Mouse (Mus musculus) hindbrain, embryonic 11.5 days (tissue): Measurements from ENCODE around the gene Mfsd13b. TPM values are rescaled to one million over a fixed set of nuclear protein-coding genes. Genes with fewer than 3 reads are reported as not detected.

Experiments
- polyA plus RNA-seq: library from polyadenylated mRNA; unstranded; fragments of >200 nt; fragmentation: Nextera tagmentation; extraction: Ambion mirVana; gene quantifications from 2 replicates; pipeline ENCODE4 v1.2.1, GENCODE M21; 2014

Mfsd13b gene
- polyA plus RNA-seq, 1 experiment from 2014 or later, result 0.66 TPM

Other genes with a start within 250 kb of the Mfsd13b start
- gene Vwa3a, start 243.2 kb upstream of the Mfsd13b start, polyA plus RNA-seq, result 0.96 and 1.5 TPM in 2 replicates
- not detected in 2 replicates for gene Gm5737, start 170.1 kb upstream of the Mfsd13b start, polyA plus RNA-seq
- gene Eef2k, start 139.7 kb upstream of the Mfsd13b start, polyA plus RNA-seq, result 8.5 and 10.2 TPM in 2 replicates
- 16.4 and 17.1 TPM in 2 replicates for gene Polr3e, start 64.8 kb upstream of the Mfsd13b start, polyA plus RNA-seq
- gene Cdr2, start 197 bp upstream of the Mfsd13b start, polyA plus RNA-seq, result 17.9 and 19.2 TPM in 2 replicates
- 266 and 279 TPM in 2 replicates for gene Mettl9, start 51.9 kb downstream of the Mfsd13b start, polyA plus RNA-seq
- 1.2 and 1.7 TPM in 2 replicates for gene Igsf6, start 92.1 kb downstream of the Mfsd13b start, polyA plus RNA-seq
- gene Otoa, start 99.1 kb downstream of the Mfsd13b start, polyA plus RNA-seq, result 0.08 and 0.29 TPM in 2 replicates